Mouse (Mus musculus) layer of hippocampus, adult 18-20 months (tissue): ENCODE data around the gene Qrfp. TPM values are rescaled to one million over a fixed set of nuclear protein-coding genes. Genes with fewer than 3 reads are reported as not detected.

Source experiments
- DNase-seq, 2 experiments: peaks; one replicate each; pipeline ENCODE4 v3.0.0; 2022; ENCODE audit warnings: low spot score in 2 of 2
- total RNA-seq, 2 experiments: library from RNA; stranded (reverse); gene quantifications; 2 replicates each; pipeline ENCODE4 v1.2.3; 2021

Gene Qrfp
- total RNA-seq, 2 experiments from 2014 or later, result not detected

GRCm38 (mm10) chr2:31815367-31815766, 5.0 kb upstream of the Qrfp start:
- peak; percentile 40 to 72 for DNase-seq

GRCm38 (mm10) chr2:31814699-31815098, 4.3 kb upstream of the Qrfp start:
- DNase-seq, result peak in 1 of 2 experiments; percentile 21

- no peak for DNase-seq
Observed at GRCm38 (mm10) chr2:31813641-31814040, 3.3 kb upstream of the Qrfp start.

- DNase-seq, result no peak
Observed at GRCm38 (mm10) chr2:31811086-31811958, 942 bp upstream of the Qrfp start.

- no peak for DNase-seq
Observed at GRCm38 (mm10) chr2:31809358-31809740, 1.0 kb downstream of the Qrfp start.

GRCm38 (mm10) chr2:31808410-31809357, 1.7 kb downstream of the Qrfp start:
- no peak for DNase-seq

- no peak for DNase-seq
Observed at GRCm38 (mm10) chr2:31806639-31807382, 3.6 kb downstream of the Qrfp start.

- DNase-seq, result no peak
Observed at GRCm38 (mm10) chr2:31803480-31803879, 6.9 kb downstream of the Qrfp start.

- DNase-seq, result no peak
Observed at GRCm38 (mm10) chr2:31802811-31803210, 7.6 kb downstream of the Qrfp start.

GRCm38 (mm10) chr2:31801416-31801815, 9.0 kb downstream of the Qrfp start:
- no peak for DNase-seq

GRCm38 (mm10) chr2:31796943-31797342, 13.4 kb downstream of the Qrfp start:
- no peak for DNase-seq

- DNase-seq, result no peak
Observed at GRCm38 (mm10) chr2:31792611-31793010, 17.8 kb downstream of the Qrfp start.

- no peak for DNase-seq
Observed at GRCm38 (mm10) chr2:31791260-31791659, 19.1 kb downstream of the Qrfp start.

- DNase-seq, result no peak
Observed at GRCm38 (mm10) chr2:31790728-31791251, 19.6 kb downstream of the Qrfp start.

GRCm38 (mm10) chr2:31789215-31789614, 21.2 kb downstream of the Qrfp start:
- DNase-seq, result no peak

- DNase-seq, result no peak
Observed at GRCm38 (mm10) chr2:31788227-31788626, 22.2 kb downstream of the Qrfp start.

- peak; percentile 58 to 84 for DNase-seq
Observed at GRCm38 (mm10) chr2:31787029-31787428, 23.4 kb downstream of the Qrfp start.

- peak; percentile 73 to 94 for DNase-seq
Observed at GRCm38 (mm10) chr2:31785074-31785473, 25.3 kb downstream of the Qrfp start.

GRCm38 (mm10) chr2:31782958-31783602, 27.3 kb downstream of the Qrfp start:
- DNase-seq, result no peak

- no peak for DNase-seq
Observed at GRCm38 (mm10) chr2:31779258-31779657, 31.1 kb downstream of the Qrfp start.
